Mouse (Mus musculus): ENCODE measurements around the gene M1ap. TPM values are rescaled to one million over a fixed set of nuclear protein-coding genes. Genes with fewer than 3 reads are reported as not detected.

Gene M1ap
- total and polyA plus RNA-seq, 2 experiments from 2014 or later, result 0.16 to 0.38 TPM

- no peak overlapping the region for H3K27ac ChIP-seq
- no peak for ATAC-seq
- no peak for TF ChIP-seq CTCF (IDR thresholded peaks at IDR 0.05; ENCODE audit: low read depth)
Observed at GRCm38 (mm10) chr6:83013444-83013843, 66.7 kb downstream of the M1ap start.

DNA sequence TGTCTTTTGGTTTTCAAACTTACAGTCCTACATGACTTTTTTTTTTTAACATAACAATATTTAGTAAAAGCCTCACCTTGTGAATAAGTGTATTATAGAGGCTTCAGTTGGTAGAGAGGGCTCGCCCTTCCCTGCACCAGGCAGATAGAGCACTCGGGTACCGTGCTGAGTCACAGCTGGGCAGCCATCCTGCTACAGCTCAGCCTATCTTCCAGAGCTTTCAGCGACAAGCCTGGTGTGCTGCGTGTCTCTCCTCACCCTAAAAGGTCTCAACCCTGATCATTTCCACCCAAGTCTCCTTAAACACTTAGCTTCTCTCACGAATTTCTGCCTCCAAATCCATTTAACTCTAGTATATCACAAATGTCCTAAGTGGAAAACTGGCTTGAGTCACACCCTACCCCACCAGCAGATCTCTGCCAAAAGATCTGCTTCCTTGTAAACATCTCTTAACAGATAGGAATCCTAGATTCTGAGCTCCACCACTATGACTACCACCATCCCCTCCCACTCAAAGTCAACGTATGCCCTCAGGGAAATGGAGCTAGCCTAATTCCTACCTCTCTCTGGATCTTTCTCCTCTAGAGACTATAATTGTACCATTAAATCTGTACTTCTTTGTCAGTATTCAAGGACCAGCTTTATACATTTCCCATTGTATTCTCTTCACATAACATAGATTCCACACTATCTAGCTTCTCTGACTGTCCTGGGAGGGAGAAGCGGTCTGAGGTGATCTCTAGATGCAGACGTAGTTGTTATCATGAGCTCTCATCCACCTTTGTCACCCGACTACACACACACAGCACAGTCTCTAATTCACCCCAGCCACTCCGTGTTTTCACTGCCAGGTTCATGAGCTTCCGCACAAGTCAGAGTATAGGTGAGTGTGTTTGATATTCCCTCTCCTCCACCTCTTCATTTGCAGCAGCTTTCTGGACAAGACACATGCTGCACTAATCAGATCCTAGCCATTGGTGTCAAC, 68.1 kb downstream of the M1ap start:
- no peak for TF ChIP-seq CTCF (IDR thresholded peaks at IDR 0.05; ENCODE audit: low read depth)
- ATAC-seq (no peak), DNase-seq (ENCODE audit: low spot score) (no peak)
- H3K4me3 ChIP-seq (ENCODE audit: low read length), result no peak overlapping the region
- WGBS, result 75% methylated on average over 12 of the region's 12 CpGs
- H3K4me2 ChIP-seq (ENCODE audit: low read depth, low read length), result no peak overlapping the region
- no peak overlapping the region for H3K27ac ChIP-seq
- H3K4me1 ChIP-seq (ENCODE audit: insufficient read depth, low read length), result no peaks in the 10 kb centered on the region
- H3K27me3 ChIP-seq (ENCODE audit: insufficient read depth, low read length), result no peaks in the 10 kb centered on the region
- no peaks in the 10 kb centered on the region for H3K36me3 ChIP-seq (ENCODE audit: insufficient read depth, low read length)
- no peaks in the 10 kb centered on the region for H3K9me3 ChIP-seq (ENCODE audit: low read length)
- no peak overlapping the region for H3K9ac ChIP-seq (replicated peaks; ENCODE audit: low read length)

More at GRCm38 (mm10) chr6:83013444-83013843, 66.7 kb downstream of the M1ap start:
- Histone ChIP-seq H3K4me1 (ENCODE audit: insufficient read depth, low read length) (no peaks in the 10 kb centered on the region), H3K9ac (replicated peaks; ENCODE audit: low read length) (no peak overlapping the region), H3K27me3 (ENCODE audit: insufficient read depth, low read length) (no peaks in the 10 kb centered on the region), H3K4me2 (ENCODE audit: low read depth, low read length) (no peak overlapping the region), H3K9me3 (ENCODE audit: low read length) (no peaks in the 10 kb centered on the region), H3K36me3 (ENCODE audit: insufficient read depth, low read length) (no peaks in the 10 kb centered on the region), H3K4me3 (ENCODE audit: low read length) (no peak overlapping the region)
- WGBS, result 70% methylated on average over 5 of the region's 5 CpGs
- DNase-seq (ENCODE audit: low spot score), result no peak

DNA sequence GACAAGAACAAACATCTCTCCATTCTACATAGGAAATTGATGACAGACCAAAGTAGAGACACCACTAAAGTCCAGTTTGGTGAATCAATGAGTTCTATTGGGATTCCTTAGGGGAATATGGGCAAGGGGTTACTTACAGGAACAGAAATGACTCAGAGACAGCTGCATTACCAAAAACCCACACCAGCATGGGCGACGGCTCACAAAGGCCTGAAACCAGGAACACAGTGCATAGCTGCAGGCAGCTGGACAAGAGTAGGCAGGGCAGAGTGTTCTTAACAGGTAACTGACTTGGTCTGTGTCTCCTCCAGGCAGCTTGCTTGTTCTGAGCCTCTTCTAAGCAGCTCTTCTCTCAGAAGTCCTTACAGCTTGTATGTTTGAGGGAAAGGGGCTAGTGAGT, 69.0 kb downstream of the M1ap start:
- ATAC-seq, result no peak
- Histone ChIP-seq H3K4me1 (ENCODE audit: insufficient read depth, low read length) (no peaks in the 10 kb centered on the region), H3K9me3 (ENCODE audit: low read length) (no peaks in the 10 kb centered on the region), H3K9ac (replicated peaks; ENCODE audit: low read length) (no peak overlapping the region), H3K36me3 (ENCODE audit: insufficient read depth, low read length) (no peaks in the 10 kb centered on the region), H3K4me3 (ENCODE audit: low read length) (no peak overlapping the region), H3K27me3 (ENCODE audit: insufficient read depth, low read length) (no peaks in the 10 kb centered on the region), H3K27ac (no peak overlapping the region), H3K4me2 (ENCODE audit: low read depth, low read length) (no peak overlapping the region)
- no peak for DNase-seq (ENCODE audit: low spot score)
- 81% methylated on average over 2 of the region's 2 CpGs for WGBS
- TF ChIP-seq CTCF (IDR thresholded peaks at IDR 0.05; ENCODE audit: low read depth), result no peak

- no peaks in the 10 kb centered on the region for H3K9me3 ChIP-seq (ENCODE audit: low read length)
- ATAC-seq (no peak), DNase-seq (ENCODE audit: low spot score) (no peak)
- no peak overlapping the region for H3K4me2 ChIP-seq (ENCODE audit: low read depth, low read length)
- 66% methylated on average over 3 of the region's 3 CpGs for WGBS
- no peak overlapping the region for H3K27ac ChIP-seq
- no peaks in the 10 kb centered on the region for H3K4me1 ChIP-seq (ENCODE audit: insufficient read depth, low read length)
- no peak for TF ChIP-seq CTCF (IDR thresholded peaks at IDR 0.05; ENCODE audit: low read depth)
- no peak overlapping the region for H3K9ac ChIP-seq (replicated peaks; ENCODE audit: low read length)
- H3K27me3 ChIP-seq (ENCODE audit: insufficient read depth, low read length), result no peaks in the 10 kb centered on the region
- no peak overlapping the region for H3K4me3 ChIP-seq (ENCODE audit: low read length)
- no peaks in the 10 kb centered on the region for H3K36me3 ChIP-seq (ENCODE audit: insufficient read depth, low read length)
Observed at GRCm38 (mm10) chr6:83017190-83017589, 70.5 kb downstream of the M1ap start.

DNA sequence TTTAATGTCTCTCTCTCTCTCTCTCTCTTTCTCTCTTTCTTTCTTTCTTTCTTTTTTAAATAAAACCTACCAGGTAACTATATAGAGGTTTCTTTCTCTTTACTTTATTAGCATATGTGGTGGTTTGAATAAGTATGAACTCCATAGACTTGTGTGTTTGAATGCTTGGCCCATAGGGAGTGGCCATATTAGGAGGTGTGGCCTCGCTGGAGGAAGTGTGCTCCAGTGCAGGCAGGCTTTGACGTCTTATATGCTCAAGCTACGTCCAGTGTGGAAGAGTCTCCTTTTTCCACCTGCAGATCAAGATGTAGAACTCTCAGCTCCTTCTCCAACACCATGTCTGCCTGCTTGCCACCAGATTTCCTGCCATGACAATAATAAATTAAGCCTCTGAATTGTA, 72.3 kb downstream of the M1ap start:
- no peak for TF ChIP-seq CTCF (IDR thresholded peaks at IDR 0.05; ENCODE audit: low read depth)
- Histone ChIP-seq H3K4me3 (ENCODE audit: low read length) (no peak overlapping the region), H3K27ac (no peak overlapping the region), H3K36me3 (ENCODE audit: insufficient read depth, low read length) (no peaks in the 10 kb centered on the region), H3K9me3 (ENCODE audit: low read length) (no peaks in the 10 kb centered on the region), H3K27me3 (ENCODE audit: insufficient read depth, low read length) (no peaks in the 10 kb centered on the region), H3K4me2 (ENCODE audit: low read depth, low read length) (no peak overlapping the region), H3K4me1 (ENCODE audit: insufficient read depth, low read length) (no peaks in the 10 kb centered on the region), H3K9ac (replicated peaks; ENCODE audit: low read length) (no peak overlapping the region)
- ATAC-seq (no peak), DNase-seq (ENCODE audit: low spot score) (no peak)
- 73% methylated on average over 3 of the region's 3 CpGs for WGBS

- H3K4me1 ChIP-seq (ENCODE audit: insufficient read depth, low read length), result no peaks in the 10 kb centered on the region
- no peak overlapping the region for H3K27ac ChIP-seq
- no peaks in the 10 kb centered on the region for H3K27me3 ChIP-seq (ENCODE audit: insufficient read depth, low read length)
- no peaks in the 10 kb centered on the region for H3K36me3 ChIP-seq (ENCODE audit: insufficient read depth, low read length)
- WGBS, result 88% methylated on average over 6 of the region's 6 CpGs
- H3K4me3 ChIP-seq (ENCODE audit: low read length), result no peak overlapping the region
- H3K9me3 ChIP-seq (ENCODE audit: low read length), result no peaks in the 10 kb centered on the region
- ATAC-seq (no peak), DNase-seq (ENCODE audit: low spot score) (no peak)
- no peak overlapping the region for H3K9ac ChIP-seq (replicated peaks; ENCODE audit: low read length)
- no peak overlapping the region for H3K4me2 ChIP-seq (ENCODE audit: low read depth, low read length)
- TF ChIP-seq CTCF (IDR thresholded peaks at IDR 0.05; ENCODE audit: low read depth), result no peak
Observed at GRCm38 (mm10) chr6:83020121-83020520, 73.4 kb downstream of the M1ap start.
